Mouse (Mus musculus) brain, embryonic 14.5 days (tissue): ENCODE results near the gene Tnfrsf13c. TPM values are rescaled to one million over a fixed set of nuclear protein-coding genes. Genes with fewer than 3 reads are reported as not detected.

Experiments used
- DNase-seq: peaks from one replicate; pipeline ENCODE4 v3.0.0-alpha.2; 2011; ENCODE audit warnings: low read depth
- CTCF ChIP-seq: fragments of 200-500 bp; IDR thresholded peaks from 2 replicates; pipeline ENCODE4 v1.5.1; 2012; ENCODE audit warnings: inconsistent platforms, mild to moderate bottlenecking, moderate library complexity, borderline replicate concordance; ENCODE audit not compliant: insufficient read depth, insufficient read length; ENCODE audit errors: extremely low read depth
- POLR2A ChIP-seq: fragments of 200-500 bp; IDR thresholded peaks from 2 replicates; pipeline ENCODE4 v1.6.1; 2012; ENCODE audit warnings: mild to moderate bottlenecking, inconsistent platforms, borderline replicate concordance; ENCODE audit not compliant: poor library complexity, insufficient read depth, insufficient read length, severe bottlenecking; ENCODE audit errors: extremely low read depth
- polyA plus RNA-seq: library from polyadenylated mRNA; depleted of rRNA; stranded (reverse); fragments of >200 nt; gene quantifications from 2 replicates; pipeline ENCODE4 v1.2.3, GENCODE M21; 2012; rRNA removed

Gene Tnfrsf13c
- polyA plus RNA-seq, 1 experiment, result 0.30 TPM

DNA sequence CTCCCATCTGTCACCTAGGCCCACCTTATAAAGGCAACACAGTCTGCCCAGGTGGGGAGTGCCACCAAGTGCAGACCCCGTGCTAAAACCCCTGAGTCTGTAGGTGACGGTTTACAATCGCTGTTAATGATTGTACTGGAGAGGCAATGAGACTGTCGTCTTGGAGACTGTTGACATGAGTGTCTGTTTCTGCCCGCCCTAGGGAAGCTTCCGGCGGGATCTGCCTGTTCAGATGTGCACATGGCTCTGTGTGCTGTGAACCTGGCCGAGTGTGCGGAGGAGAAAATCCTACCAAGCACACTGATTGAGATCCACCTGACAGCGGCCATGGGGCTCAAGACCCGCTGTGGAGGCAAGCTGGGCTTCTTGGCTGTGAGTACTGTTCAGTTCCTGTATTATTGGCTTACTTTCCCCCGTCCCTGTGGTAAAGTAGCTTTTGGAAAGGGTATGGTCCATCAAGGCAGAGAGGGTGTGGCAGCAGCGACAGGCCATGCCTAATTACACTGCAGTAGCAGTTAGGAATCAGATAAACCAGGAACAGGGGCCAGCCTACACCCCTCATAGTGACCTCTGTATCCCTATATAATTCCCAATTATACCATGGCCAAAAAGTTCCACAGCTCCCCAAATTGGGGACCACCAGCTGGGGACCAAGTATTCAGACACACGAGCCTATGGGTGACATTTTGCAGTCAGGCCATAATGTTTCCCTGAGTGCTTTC, 38.9 kb downstream of the Tnfrsf13c start:
- no peak for DNase-seq
- TF ChIP-seq CTCF (no peak), POLR2A (no peak)

DNA sequence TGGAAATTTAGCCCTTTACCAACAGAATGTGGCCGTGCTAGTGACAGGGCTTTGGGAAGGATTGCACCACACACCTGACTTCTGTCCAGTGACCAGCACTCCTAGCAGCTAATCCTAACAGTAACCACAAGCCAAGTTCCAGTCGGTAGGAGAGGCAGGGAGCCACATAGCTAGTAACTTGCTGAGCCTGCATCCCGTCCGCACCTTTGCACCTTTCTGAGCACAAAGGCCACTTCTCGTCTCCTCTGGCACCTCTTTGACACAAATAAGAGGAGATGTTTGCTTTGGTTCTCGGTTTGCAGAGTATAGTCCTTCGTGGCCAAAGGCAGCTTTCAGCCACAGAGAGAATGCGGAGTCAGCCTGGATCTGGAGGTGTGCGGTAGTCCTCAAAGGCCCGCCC, 39.5 kb downstream of the Tnfrsf13c start:
- DNase-seq, result no peak
- TF ChIP-seq CTCF, result no peak
- TF ChIP-seq POLR2A, result no peak

DNA sequence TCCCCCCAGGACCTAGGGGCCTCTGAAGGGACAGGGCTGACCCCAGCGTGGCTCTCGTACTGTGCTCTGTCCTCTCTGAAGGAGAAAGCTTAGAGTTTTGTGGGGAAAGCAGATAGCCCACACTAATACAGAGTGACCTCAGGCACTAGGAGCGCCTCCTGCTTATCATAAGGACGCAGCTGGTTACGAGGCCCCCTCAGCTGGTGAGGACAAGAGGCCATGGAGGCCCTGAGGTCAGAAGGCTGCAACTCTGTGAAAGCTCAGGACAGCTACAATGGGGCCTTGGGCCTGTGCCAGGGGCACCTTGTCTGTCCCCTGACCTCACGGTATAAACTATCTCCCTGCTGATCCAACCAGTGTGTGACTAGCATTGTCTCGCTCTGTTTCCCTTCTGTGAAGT, 40.0 kb downstream of the Tnfrsf13c start:
- DNase-seq, result no peak
- TF ChIP-seq POLR2A, result no peak
- TF ChIP-seq CTCF, result no peak

DNA sequence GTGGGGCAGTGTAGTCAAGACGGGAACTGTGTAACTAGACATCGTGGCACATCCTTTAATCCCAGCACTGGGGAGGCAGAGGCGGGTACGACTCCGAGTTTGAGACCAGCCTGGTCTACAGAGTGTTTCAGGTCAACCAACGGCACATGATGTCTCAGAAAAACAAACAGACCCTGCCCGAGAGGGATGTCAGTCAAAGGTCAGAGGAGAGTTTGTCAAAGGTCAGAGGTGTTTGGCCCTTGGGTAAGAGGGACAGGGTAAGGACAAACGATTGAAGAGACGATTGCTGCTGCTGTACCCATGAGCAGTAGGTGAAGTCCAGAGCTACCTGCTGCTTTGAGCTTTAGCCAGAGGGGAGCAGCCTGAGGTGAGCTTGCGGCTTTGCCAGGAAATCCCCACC, 40.6 kb downstream of the Tnfrsf13c start:
- DNase-seq, result no peak
- TF ChIP-seq POLR2A (no peak), CTCF (no peak)

DNA sequence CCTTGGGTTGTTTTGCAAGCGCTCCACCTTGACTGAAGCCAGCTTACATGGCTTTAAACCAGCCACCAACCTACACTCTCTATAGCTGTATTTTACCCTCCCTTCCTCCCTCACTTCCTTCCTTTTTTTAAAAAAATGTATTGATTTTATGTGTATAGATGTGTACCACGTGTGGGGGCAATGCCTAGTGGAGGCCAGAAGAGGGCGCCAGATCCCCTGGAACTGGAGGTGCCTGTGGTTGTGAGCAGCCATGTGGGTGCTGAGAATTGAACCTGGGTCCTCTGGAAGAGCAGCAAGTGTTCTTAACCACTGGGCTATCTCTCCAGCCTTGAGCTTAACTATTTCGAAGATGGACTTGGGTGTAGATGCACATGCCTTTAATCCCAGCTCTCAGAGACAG, 41.9 kb downstream of the Tnfrsf13c start:
- DNase-seq, result no peak

DNA sequence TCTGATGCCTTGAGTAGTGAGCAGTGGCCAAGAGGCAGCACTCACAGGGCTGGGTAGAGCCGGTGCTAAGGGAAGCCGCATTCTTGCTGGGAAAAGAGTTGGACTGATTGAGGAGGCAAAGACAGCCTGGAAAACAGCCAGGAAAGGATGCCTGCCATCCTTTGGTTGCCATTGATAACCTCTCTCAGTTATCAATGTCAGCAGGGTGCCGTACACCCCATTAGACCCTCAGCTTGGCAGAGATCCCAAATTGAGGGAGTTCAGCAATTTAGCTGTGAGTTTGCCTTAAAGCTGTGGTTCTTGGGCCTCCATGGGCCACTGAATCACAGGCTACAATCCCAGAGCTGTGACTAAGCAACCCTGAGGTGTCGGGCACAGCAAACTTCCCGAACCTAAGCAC, 43.0 kb downstream of the Tnfrsf13c start:
- no peak for DNase-seq
- TF ChIP-seq POLR2A (no peak), CTCF (no peak)

More for the DNA sequence above, 41.9 kb downstream of the Tnfrsf13c start:
- peak; percentile 23; the same call in 1 of the 2 replicates for TF ChIP-seq CTCF
- no peak for TF ChIP-seq POLR2A

DNA sequence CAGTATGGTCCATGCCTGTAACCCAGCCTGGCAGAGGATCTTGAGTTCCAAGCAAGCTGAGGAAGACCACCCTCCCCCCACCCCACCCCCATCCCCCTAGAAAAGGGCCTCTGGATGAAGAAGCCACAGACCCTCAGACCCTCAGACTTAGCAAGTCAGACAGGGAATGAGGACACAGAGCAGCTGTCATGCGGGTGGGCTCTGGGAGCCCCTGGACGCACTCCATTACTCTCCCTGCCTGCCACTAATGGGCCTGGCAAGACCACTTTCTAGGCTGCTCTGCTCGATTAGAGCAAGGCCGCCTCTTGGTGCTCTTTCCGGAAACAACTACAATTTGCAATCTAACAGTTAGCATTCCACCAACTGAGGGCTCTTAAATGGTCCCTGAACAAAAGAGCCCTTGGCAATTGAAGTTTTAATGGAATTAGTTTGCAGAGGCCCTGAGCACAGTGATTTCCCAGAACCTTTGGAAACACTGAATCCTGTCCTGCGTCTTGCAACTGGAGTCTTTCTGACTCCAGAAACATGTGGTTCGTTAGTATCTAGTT, 46.4 kb downstream of the Tnfrsf13c start:
- DNase-seq, result no peak
- no peak for TF ChIP-seq CTCF
- TF ChIP-seq POLR2A, result no peak

DNA sequence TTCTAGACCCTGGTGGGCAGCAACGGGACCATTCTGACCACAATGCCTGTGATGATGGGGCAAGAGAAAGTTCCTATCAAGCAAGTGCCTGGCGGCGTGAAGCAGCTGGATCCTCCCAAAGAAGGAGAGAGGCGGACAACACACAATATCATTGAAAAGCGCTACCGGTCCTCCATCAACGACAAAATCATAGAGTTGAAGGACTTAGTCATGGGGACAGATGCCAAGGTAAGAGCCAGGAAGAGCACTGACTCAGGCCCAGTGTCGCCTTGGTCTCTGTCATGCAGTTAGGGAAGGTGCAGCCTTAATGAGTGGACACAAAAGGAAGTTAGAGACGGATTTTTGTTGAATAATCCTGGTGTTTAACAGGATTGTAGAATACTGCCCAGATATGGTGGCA, 49.1 kb downstream of the Tnfrsf13c start:
- DNase-seq, result no peak
- TF ChIP-seq CTCF, result no peak
- no peak for TF ChIP-seq POLR2A

DNA sequence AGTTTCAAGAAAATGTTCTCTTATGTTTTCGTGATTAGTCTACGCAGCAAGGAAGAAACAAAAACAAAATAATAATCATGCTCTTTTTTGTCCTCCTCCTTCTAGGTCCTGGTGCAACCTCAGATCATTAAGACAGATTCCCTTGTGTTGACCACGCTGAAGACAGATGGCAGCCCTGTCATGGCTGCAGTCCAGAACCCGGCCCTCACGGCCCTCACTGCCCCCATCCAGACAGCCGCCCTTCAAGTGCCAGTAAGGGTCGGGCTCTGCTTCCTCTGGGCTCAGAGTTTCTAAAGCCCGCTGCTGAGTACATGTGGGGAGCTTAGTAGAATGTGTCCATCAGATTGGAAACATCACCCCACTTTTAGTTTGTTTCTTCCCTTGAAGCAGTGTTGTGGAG, 51.5 kb downstream of the Tnfrsf13c start:
- TF ChIP-seq POLR2A (no peak), CTCF (no peak)
- peak; percentile 25 for DNase-seq

Other genes starting within 250 kb of the Tnfrsf13c start
- not detected in 2 replicates for gene 1700029P11Rik, start 243.8 kb downstream of the Tnfrsf13c start, polyA plus RNA-seq
- 22.5 and 27.6 TPM in 2 replicates for gene Xrcc6, start 236.5 kb downstream of the Tnfrsf13c start, polyA plus RNA-seq
- gene Desi1, start 190.5 kb downstream of the Tnfrsf13c start, polyA plus RNA-seq, result 44.4 and 50.1 TPM in 2 replicates
- 143 and 191 TPM in 2 replicates for gene Snu13, start 176.8 kb downstream of the Tnfrsf13c start, polyA plus RNA-seq
- gene 4930407I10Rik, start 165.2 kb downstream of the Tnfrsf13c start, polyA plus RNA-seq, result 0.01 TPM in 1 of 2 replicates, not detected in the other
- 0.07 and 0.10 TPM in 2 replicates for gene Mei1, start 154.4 kb downstream of the Tnfrsf13c start, polyA plus RNA-seq
- 15.2 and 22.5 TPM in 2 replicates for gene Ccdc134, start 96.4 kb downstream of the Tnfrsf13c start, polyA plus RNA-seq
- gene Srebf2, start 77.2 kb downstream of the Tnfrsf13c start, polyA plus RNA-seq, result 196 and 230 TPM in 2 replicates
- 1.8 and 3.2 TPM in 2 replicates for gene Shisa8, start 11.6 kb downstream of the Tnfrsf13c start, polyA plus RNA-seq
- 16.5 and 26.2 TPM in 2 replicates for gene Cenpm, start 20.4 kb upstream of the Tnfrsf13c start, polyA plus RNA-seq
- gene 1500009C09Rik, start 28.0 kb upstream of the Tnfrsf13c start, polyA plus RNA-seq, result 67.2 and 71.3 TPM in 2 replicates
- gene Sept3, start 50.5 kb upstream of the Tnfrsf13c start, polyA plus RNA-seq, result 426 and 484 TPM in 2 replicates
- 0.15 and 0.19 TPM in 2 replicates for gene Wbp2nl, start 74.6 kb upstream of the Tnfrsf13c start, polyA plus RNA-seq
- gene Naga, start 114.6 kb upstream of the Tnfrsf13c start, polyA plus RNA-seq, result 46.0 and 46.4 TPM in 2 replicates
- gene Pheta2, start 114.6 kb upstream of the Tnfrsf13c start, polyA plus RNA-seq, result 1.3 and 1.9 TPM in 2 replicates
- gene Smdt1, start 114.6 kb upstream of the Tnfrsf13c start, polyA plus RNA-seq, result 231 and 270 TPM in 2 replicates
- gene Ndufa6, start 130.0 kb upstream of the Tnfrsf13c start, polyA plus RNA-seq, result 298 and 375 TPM in 2 replicates
- 5.4 and 5.8 TPM in 2 replicates for gene Cyp2d22, start 155.9 kb upstream of the Tnfrsf13c start, polyA plus RNA-seq
- gene Cyp2d11, start 169.7 kb upstream of the Tnfrsf13c start, polyA plus RNA-seq, result not detected in 2 replicates
- gene Cyp2d10, start 182.8 kb upstream of the Tnfrsf13c start, polyA plus RNA-seq, result not detected in 2 replicates
- gene Cyp2d9, start 209.1 kb upstream of the Tnfrsf13c start, polyA plus RNA-seq, result not detected in 2 replicates